Mouse (Mus musculus) small intestine, adult 2 months (tissue): ENCODE measurements at regions not wholly inside any gene's neighbourhood (a gene's known extent, or its start where the extent isn't known, plus 50 kb on each side); places are given as distances from the start of the nearest gene placed in this dataset.

Experiments used
- CTCF ChIP-seq: fragments of 200-500 bp; IDR thresholded peaks from 2 replicates; pipeline ENCODE4 v1.5.1; 2012; ENCODE audit warnings: low read depth, mild to moderate bottlenecking, control low read depth, inconsistent platforms, low read length, moderate library complexity, mixed read lengths; ENCODE audit not compliant: insufficient replicate concordance, insufficient read length; ENCODE audit errors: extremely low read depth
- POLR2A ChIP-seq: fragments of 200-500 bp; IDR thresholded peaks from 2 replicates; pipeline ENCODE4 v1.6.1; 2012; ENCODE audit warnings: low read depth, mild to moderate bottlenecking, control low read depth, inconsistent platforms, low read length, moderate library complexity

GRCm38 (mm10) chr6:84407773-84408172, 185.9 kb downstream of the Cyp26b1 start:
- TF ChIP-seq CTCF (peak; percentile 61; the same call in 1 of the 2 replicates), POLR2A (no peak)
